Mouse (Mus musculus): ENCODE data around the gene Btg2. TPM values are rescaled to one million over a fixed set of nuclear protein-coding genes. Genes with fewer than 3 reads are reported as not detected.

Btg2 gene
- polyA plus RNA-seq, 1 experiment from 2014 or later, result 30.4 TPM

DNA sequence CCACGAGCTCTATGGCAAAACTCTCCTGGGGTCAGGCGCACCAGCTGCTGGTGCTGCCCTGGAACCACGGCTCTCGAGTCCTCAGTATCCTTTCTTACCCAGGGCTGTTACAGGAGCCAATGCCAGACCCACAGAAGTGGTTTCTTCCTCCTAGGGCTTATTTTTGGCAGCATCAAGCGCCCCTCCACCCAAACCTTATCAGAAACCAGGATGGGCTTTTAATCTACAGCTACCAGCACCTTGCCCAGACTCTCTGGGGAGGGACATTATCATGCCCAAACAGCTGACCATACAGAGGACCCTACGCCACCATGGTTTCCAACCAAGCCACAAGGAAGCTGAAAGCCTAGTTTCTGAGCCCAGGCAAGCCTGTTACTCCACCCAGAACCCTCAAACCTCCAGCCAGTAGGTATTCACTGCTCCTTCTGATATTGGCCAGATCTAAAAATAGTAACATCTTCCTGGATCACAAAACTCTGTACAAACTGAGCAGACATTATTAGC is 5.8 kb downstream of the Btg2 start:
- no peak for ATAC-seq (ENCODE audit: low FRiP score, low read depth)
- no peaks in the 10 kb centered on the region for H3K27me3 ChIP-seq
- no peak overlapping the region for H3K4me3 ChIP-seq
- H3K4me2 ChIP-seq, result no peak overlapping the region
- no peaks in the 10 kb centered on the region for H3K36me3 ChIP-seq
- peaks cover 48% of the 10 kb centered on the region for H3K4me1 ChIP-seq (replicated peaks)
- H3K9me3 ChIP-seq, result no peaks in the 10 kb centered on the region
- H3K9ac ChIP-seq, result no peak overlapping the region
- no peak overlapping the region for H3K27ac ChIP-seq (replicated peaks)
- 68% methylated on average over 6 of the region's 6 CpGs for WGBS

DNA sequence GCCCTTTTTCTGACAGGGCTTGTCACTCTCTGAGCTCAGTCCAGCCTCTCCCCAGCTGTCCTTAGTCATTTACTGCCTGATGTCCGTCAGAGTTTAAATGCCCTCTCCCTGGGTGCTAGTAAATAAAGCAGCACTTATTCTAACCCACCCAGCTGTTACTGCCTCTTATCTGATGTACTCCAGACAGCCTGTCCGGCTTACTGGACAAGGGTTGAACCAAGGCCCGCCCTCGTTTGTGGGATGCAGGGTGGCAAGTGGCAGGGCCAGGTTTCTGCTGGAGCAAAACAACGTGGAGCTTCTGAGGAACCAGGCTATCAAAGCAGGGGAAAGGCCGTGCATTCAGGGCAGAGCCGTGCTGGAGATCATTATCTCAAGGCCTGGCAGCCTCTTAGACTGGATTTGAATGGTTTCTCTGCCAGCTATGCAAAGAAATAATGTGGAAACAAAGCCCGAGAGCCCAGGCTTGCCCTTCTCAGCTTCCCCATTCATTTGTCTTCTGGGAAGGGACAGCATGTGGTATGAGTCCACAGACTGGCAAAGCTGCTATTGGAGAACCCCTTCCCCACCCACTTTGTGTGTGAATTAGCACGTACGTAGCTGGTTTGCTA is 7.4 kb downstream of the Btg2 start:
- no peak overlapping the region for H3K9ac ChIP-seq
- ATAC-seq (ENCODE audit: low FRiP score, low read depth), result no peak; the same call in 1 of the 2 replicates
- peaks cover 46% of the 10 kb centered on the region for H3K4me1 ChIP-seq (replicated peaks)

DNA sequence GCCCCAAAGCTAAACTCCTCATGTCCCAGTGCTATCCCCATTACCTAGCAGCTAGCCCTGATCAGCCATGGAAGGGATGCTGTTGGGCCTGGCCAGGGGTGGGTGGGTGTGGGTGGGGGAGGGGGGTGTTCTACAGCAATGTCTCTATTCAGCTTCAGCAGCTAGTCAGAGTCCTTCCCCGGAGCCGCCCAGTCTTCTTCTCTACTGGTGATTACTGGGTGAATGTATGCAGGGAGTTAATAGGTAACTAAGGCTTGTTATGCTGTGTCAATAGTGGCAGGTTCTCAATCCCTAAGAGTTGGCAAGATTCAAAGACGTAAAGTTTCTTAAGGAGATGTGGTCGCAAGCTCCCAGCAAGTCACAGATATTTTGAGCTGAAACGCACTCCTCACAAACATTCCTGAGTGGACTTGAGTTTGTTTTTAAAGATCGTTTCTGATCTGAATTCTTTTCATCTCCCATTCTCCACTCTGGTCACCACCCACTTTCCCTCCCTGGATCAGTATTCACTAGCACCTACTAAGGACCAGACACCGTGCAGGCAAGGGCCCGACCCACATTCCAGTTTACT is 8.7 kb downstream of the Btg2 start:
- no peak for ATAC-seq (ENCODE audit: low FRiP score, low read depth)
- Histone ChIP-seq H3K9me3 (no peaks in the 10 kb centered on the region), H3K27ac (replicated peaks) (no peak overlapping the region), H3K36me3 (no peaks in the 10 kb centered on the region), H3K4me2 (no peak overlapping the region), H3K9ac (no peak overlapping the region), H3K4me1 (replicated peaks) (peaks cover 45% of the 10 kb centered on the region), H3K27me3 (no peaks in the 10 kb centered on the region), H3K4me3 (no peak overlapping the region)
- WGBS, result 49% methylated on average over 8 of the region's 8 CpGs

More for the DNA sequence above, 7.4 kb downstream of the Btg2 start:
- 18% methylated on average over 10 of the region's 10 CpGs for WGBS
- no peak overlapping the region for H3K4me3 ChIP-seq
- no peaks in the 10 kb centered on the region for H3K36me3 ChIP-seq
- no peaks in the 10 kb centered on the region for H3K27me3 ChIP-seq
- no peak overlapping the region for H3K4me2 ChIP-seq
- no peaks in the 10 kb centered on the region for H3K9me3 ChIP-seq
- peak overlapping the region; percentile 20 for H3K27ac ChIP-seq (replicated peaks)

DNA sequence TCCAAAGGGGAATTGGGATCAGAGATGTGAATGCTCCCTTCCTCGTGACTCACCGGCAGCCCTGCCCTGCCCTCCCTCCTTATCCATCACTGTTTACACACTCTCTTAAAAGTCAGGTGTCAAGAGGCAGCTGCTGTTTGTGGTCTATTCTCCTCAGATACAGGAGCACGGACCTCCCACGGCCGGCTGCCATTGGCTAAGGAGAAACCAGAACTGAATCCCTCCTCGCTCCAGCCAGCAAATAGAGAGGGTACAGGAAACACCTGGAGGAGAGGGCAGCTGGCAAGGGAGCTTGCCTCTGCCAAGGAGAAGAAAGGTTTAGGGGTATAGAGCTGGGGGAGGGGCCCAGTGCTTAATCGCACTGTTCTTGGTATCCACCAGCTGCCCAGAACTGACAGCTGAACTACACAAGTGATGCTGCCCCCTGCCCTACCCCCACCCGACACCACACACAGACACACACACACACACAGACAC is 11.7 kb downstream of the Btg2 start:
- H3K36me3 ChIP-seq, result no peaks in the 10 kb centered on the region

DNA sequence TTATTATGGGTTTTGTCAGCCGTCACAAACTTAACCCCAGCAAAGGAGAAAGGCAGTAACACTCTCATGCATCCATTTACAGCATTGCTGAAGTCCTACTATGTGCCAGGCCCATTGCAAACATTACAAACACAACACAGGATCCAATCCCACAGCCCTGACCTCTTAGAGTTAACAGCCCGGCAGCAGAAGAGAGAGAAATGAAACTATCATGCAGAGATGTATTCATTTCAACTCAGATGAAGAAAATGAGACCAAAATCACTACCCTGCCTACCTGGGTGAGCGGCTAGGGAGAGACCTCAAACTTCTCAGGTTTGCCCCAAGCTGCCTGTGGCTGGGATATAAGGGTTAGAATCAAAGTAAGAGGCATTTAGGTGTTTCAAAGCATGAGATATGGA is 12.4 kb downstream of the Btg2 start:
- no peaks in the 10 kb centered on the region for H3K36me3 ChIP-seq
- no peak overlapping the region for H3K4me2 ChIP-seq
- H3K27me3 ChIP-seq, result no peaks in the 10 kb centered on the region
- 52% methylated on average over 3 of the region's 3 CpGs for WGBS
- H3K9ac ChIP-seq, result no peak overlapping the region
- H3K4me3 ChIP-seq, result no peak overlapping the region
- peaks cover 72% of the 10 kb centered on the region for H3K4me1 ChIP-seq (replicated peaks)
- no peaks in the 10 kb centered on the region for H3K9me3 ChIP-seq
- ATAC-seq (ENCODE audit: low FRiP score, low read depth), result no peak
- no peak overlapping the region; the same call in 1 of the 2 replicates for H3K27ac ChIP-seq (replicated peaks)

More for the DNA sequence above, 11.7 kb downstream of the Btg2 start:
- H3K4me1 ChIP-seq (replicated peaks), result peaks cover 70% of the 10 kb centered on the region
- no peak overlapping the region for H3K4me3 ChIP-seq
- no peak overlapping the region for H3K4me2 ChIP-seq
- no peak overlapping the region for H3K9ac ChIP-seq
- no peaks in the 10 kb centered on the region for H3K9me3 ChIP-seq
- 0 out of 2 replicates have a peak, but pooled peaks have one; percentile 10 for ATAC-seq (ENCODE audit: low FRiP score, low read depth)
- H3K27me3 ChIP-seq, result no peaks in the 10 kb centered on the region
- no peak overlapping the region for H3K27ac ChIP-seq (replicated peaks)
- 12% methylated on average over 8 of the region's 8 CpGs for WGBS

DNA sequence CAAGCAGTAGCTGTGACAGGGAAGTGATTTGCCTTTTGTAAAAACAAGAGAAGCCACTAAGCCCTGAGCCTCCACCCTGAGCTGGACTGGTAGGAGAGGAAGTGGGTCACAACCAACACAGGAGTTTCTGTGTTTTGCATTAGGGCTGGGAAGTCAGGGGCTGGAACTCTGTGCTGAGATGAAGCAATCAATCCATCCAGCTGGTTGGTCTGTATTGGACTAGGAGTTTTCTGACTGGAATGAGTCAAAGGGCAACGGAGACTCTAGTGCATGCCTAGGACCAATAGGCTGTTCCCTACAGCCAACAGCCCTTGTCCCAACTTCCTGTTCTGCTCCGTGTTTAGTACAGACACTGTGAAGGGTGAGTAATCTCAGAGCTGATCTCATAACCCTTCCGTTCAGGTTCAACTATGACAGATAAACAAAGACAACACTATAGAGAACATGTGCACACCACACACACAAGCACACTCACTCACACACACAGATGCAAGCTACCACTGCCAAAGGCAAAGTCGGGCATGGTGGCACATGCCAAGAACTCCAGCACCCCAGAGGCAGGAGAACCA is 13.6 kb downstream of the Btg2 start:
- Histone ChIP-seq H3K27ac (replicated peaks) (peak overlapping the region; percentile 96), H3K4me1 (replicated peaks) (peaks cover 71% of the 10 kb centered on the region)
- ATAC-seq (ENCODE audit: low FRiP score, low read depth), result no peak

DNA sequence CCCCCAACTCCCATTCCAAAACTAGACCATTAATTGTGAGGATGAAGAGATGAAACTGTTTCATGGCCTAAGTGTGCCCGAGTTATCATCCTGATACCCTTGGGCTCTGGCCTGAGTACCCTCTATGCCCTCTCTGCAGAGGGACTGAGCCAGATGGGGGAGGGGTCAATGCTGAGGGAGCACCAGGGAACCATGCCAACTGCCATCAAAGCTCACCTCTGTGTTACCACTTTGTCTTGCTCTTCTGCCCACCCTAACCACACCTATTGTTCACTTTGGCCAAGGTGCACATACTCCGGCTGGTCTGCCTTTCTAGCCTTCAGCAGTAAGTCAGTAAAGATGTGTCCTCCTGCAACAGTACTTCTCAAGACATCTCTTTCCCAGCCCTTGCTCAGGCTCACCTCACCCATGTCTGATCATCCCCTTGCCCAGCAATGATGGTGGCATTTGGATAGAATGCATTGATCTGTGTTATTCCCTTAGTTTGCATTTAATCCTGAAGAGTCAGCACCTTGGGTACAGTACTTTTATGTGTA is 14.6 kb downstream of the Btg2 start:
- no peak overlapping the region for H3K4me2 ChIP-seq

More for the DNA sequence above, 13.6 kb downstream of the Btg2 start:
- no peak overlapping the region for H3K4me2 ChIP-seq
- H3K36me3 ChIP-seq, result no peaks in the 10 kb centered on the region
- no peak overlapping the region for H3K4me3 ChIP-seq
- no peak overlapping the region for H3K9ac ChIP-seq
- no peaks in the 10 kb centered on the region for H3K27me3 ChIP-seq
- no peaks in the 10 kb centered on the region for H3K9me3 ChIP-seq
- WGBS, result 72% methylated on average over 4 of the region's 4 CpGs

DNA sequence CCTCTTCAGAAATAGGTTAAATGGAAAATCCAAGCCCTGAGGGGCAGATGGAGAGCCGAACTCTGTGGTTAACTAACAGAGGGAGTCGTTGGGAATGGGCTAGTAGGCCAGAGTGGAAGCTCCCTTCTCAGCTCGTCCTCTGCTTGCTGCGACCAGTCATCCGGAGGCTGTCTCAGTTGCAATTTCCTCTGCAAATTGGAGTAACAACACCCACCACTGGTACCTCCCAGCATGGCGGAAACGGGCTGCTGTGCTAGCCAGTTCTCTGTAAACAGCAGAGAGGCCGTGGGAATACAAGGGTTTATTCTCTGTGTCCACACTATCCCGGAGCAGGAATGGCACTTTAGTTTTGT is 15.2 kb downstream of the Btg2 start:
- Histone ChIP-seq H3K9me3 (no peaks in the 10 kb centered on the region), H3K36me3 (no peaks in the 10 kb centered on the region), H3K27me3 (no peaks in the 10 kb centered on the region), H3K4me2 (peak overlapping the region; percentile 44), H3K4me3 (no peak overlapping the region), H3K27ac (replicated peaks) (peak overlapping the region; percentile 96), H3K4me1 (replicated peaks) (peaks cover 79% of the 10 kb centered on the region), H3K9ac (0 out of 2 replicates have a peak overlapping the region, but pooled peaks have one; percentile 25)
- 8% methylated on average over 9 of the region's 9 CpGs for WGBS
- no peak for ATAC-seq (ENCODE audit: low FRiP score, low read depth)

More for the DNA sequence above, 14.6 kb downstream of the Btg2 start:
- H3K4me3 ChIP-seq, result no peak overlapping the region
- no peaks in the 10 kb centered on the region for H3K27me3 ChIP-seq
- no peaks in the 10 kb centered on the region for H3K36me3 ChIP-seq
- H3K9ac ChIP-seq, result no peak overlapping the region
- 52% methylated on average over 2 of the region's 2 CpGs for WGBS
- no peaks in the 10 kb centered on the region for H3K9me3 ChIP-seq
- H3K4me1 ChIP-seq (replicated peaks), result peaks cover 79% of the 10 kb centered on the region
- H3K27ac ChIP-seq (replicated peaks), result peak overlapping the region; percentile 96
- ATAC-seq (ENCODE audit: low FRiP score, low read depth), result no peak

DNA sequence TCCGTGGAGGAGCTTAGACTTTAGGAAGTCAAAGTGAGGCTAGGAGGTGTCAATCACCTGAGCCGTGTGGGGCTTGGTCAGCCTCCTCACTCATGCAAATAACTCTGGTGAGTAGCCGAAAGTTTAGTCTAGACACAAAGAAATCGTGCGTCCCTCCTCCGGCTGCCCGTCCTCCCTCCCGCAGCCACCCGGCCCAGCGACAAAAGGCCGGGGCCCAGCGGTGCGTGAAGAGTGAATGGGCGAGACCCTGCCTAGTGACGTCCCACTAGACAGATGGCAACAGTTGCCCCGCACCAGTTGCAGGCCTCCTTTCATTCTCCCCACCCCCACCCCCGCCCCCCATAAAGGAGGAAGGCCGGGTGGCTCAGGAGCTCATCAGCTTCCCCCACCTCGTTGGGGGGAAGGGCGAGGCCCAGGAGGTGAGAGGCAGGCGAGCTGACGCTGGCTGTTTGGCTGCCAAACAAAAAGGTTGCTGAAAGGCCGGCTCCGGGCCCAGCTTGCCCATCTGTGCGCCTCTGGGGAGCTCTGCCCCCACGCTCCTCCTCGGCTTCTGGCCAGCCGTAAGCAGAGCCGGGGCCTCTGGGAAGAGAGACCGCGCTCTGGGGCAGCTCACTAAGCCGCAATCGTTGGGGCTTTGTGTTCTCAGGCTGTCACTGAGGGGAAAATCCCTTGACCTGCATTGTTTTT is 15.7 kb downstream of the Btg2 start:
- peak; percentile 72 for ATAC-seq (ENCODE audit: low FRiP score, low read depth)
- H3K4me1 ChIP-seq (replicated peaks), result peaks cover 79% of the 10 kb centered on the region
- H3K9me3 ChIP-seq, result no peaks in the 10 kb centered on the region
- 1% methylated on average over 29 of the region's 33 CpGs for WGBS
- H3K4me3 ChIP-seq, result no peak overlapping the region
- H3K27ac ChIP-seq (replicated peaks), result peak overlapping the region; percentile 96
- peak overlapping the region; percentile 44 for H3K4me2 ChIP-seq
- H3K9ac ChIP-seq, result peak overlapping the region; percentile 25; the same call in 1 of the 2 replicates
- H3K27me3 ChIP-seq, result no peaks in the 10 kb centered on the region
- H3K36me3 ChIP-seq, result no peaks in the 10 kb centered on the region

DNA sequence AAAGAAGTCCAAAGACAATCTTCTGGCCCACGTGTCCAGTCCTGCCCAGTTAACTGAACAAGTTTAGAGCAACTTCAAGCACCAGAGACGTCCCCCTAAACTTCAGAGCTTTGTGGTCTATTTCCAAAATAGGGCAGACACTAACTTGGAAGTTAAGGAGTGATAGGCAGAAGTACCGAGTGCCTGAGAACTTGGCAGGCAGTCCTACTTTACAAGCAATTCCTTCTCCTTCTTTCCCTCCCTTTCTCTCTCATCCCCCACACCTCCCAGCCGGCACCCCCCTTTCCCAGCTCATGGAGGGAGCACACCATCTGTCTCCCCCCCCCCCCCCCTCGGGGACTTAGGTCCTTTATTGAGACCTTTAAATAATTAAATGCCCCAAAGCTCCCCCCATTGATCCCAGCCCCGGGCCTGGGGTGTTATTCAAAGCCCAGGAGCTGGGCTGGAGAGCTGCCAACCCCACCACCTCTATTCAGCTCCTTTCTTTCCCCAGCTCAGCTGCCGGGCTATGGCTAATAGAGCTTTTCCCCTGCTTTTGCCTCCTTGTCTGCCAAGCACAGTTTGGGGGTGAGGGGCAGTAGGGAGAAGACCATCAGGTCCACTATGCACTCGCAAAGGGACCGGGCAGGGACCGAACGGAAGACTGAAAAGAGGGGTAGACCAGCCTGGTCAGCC is 16.4 kb downstream of the Btg2 start:
- no peaks in the 10 kb centered on the region for H3K36me3 ChIP-seq
- peaks cover 76% of the 10 kb centered on the region for H3K4me1 ChIP-seq (replicated peaks)
- H3K9ac ChIP-seq, result peak overlapping the region; percentile 25; the same call in 1 of the 2 replicates
- WGBS, result 6% methylated on average over 11 of the region's 11 CpGs
- H3K9me3 ChIP-seq, result no peaks in the 10 kb centered on the region
- ATAC-seq (ENCODE audit: low FRiP score, low read depth), result peak; percentile 36
- no peaks in the 10 kb centered on the region for H3K27me3 ChIP-seq
- H3K4me2 ChIP-seq, result peak overlapping the region; percentile 44
- H3K4me3 ChIP-seq, result no peak overlapping the region
- H3K27ac ChIP-seq (replicated peaks), result peak overlapping the region; percentile 96

DNA sequence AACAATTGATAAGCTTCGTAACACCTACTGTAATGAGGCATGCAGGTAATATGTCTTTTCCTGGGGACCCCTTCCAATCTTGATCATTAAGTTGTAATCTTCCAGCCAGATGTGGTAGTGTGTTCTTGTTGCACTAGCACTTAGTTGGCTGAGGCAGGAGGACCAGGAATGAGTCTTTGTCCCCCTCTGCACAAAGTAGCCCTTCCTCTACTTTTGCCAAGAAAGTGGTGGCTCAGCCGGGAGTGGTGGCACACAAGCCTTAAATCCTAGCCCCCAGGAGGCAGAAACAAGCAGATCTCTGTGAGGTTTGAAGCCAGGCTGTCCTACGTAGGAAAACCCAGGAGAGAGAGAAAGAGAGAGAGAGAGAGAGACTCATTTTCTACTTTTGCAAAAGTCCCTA is 17.0 kb downstream of the Btg2 start:
- peak overlapping the region; percentile 96 for H3K27ac ChIP-seq (replicated peaks)
- no peak overlapping the region for H3K9ac ChIP-seq
- no peaks in the 10 kb centered on the region for H3K36me3 ChIP-seq
- peaks cover 70% of the 10 kb centered on the region for H3K4me1 ChIP-seq (replicated peaks)
- ATAC-seq (ENCODE audit: low FRiP score, low read depth), result no peak
- H3K4me3 ChIP-seq, result no peak overlapping the region
- H3K9me3 ChIP-seq, result no peaks in the 10 kb centered on the region
- no peak overlapping the region for H3K4me2 ChIP-seq
- 30% methylated on average over 3 of the region's 3 CpGs for WGBS
- H3K27me3 ChIP-seq, result no peaks in the 10 kb centered on the region

All from hindbrain, embryonic 15.5 days (tissue).